Mouse (Mus musculus): Measurements from ENCODE around the gene AI182371.

GRCm38 (mm10) chr2:35060897-35061296 is 40.4 kb downstream of the AI182371 start:
- TF ChIP-seq EP300 (IDR thresholded peaks at IDR 0.05; ENCODE audit: low read depth) (no peak), CTCF (IDR thresholded peaks at IDR 0.05; ENCODE audit: low read depth) (no peak)

Data from heart, postnatal 0 days (tissue).